In the genomic region with DNA sequence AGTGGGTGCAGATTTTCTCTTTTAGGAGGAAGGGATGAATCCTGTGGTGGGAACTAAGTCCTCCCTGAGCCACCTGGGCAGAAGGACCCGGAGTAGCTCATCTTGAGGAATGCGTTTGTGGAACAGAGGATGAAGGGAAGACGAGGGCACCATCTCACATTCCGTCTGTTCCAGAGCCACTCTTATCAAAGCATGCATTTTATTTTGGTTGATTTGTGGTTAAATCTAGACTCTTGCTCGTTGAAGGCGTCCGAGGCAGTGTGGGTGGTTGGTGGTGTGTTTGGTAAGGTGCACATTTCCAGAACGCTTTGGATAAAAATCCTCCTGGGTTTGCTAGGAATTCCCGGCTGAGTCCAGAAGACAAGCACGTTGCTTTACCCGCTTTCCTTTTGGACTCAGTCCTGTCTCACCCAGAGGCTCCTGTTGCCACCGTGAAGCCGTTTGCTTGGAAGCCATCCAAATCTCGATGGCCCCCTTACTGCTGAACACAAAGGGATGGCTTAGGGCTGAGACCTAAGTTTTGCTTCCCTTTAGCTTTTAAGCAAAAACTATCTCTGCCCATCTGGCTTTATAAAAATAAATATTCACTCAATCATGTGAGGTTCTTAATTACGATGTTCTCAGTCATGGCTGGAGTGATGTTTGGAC, we compare ENCODE assay signal across 11 mouse cellular contexts. TPM values are rescaled to one million over a fixed set of nuclear protein-coding genes. Genes with fewer than 3 reads are reported as not detected.
DNase-seq lines count a peak whose midpoint lies in the region; ATAC-seq and TF ChIP-seq lines count a peak whose summit lies in the region.
"Had no signal": no experiment of that assay in that cellular context is flagged by ENCODE, and none has a peak within 500 bp of the region (broad histone marks: within the 10 kb centered on the region; RNA-seq: fewer than 3 reads in every experiment).

No protein-coding gene starts in this region.

- no peaks in the 10 kb centered on the region; the same call in 1 of the 2 replicates for H3K9me3 ChIP-seq in heart, embryonic 16.5 days (replicated peaks; ENCODE audit: control insufficient read depth, low read length)
- H3K9me3 ChIP-seq in stomach, embryonic 14.5 days (ENCODE audit: control insufficient read depth, low read depth, low read length), result peaks cover 8% of the 10 kb centered on the region; the same call in 1 of the 2 replicates
- no peaks in the 10 kb centered on the region for H3K9me3 ChIP-seq in stomach, postnatal 0 days (ENCODE audit: control insufficient read depth, low read length)
- 0 out of 2 replicates have a peak, but pooled peaks cover 2% of the 10 kb centered on the region for H3K9me3 ChIP-seq in limb, embryonic 10.5 days (replicated peaks)

- H3K4me3 ChIP-seq in heart, embryonic 16.5 days (ENCODE audit: low read length), result peak overlapping the region; percentile 79
- no peak overlapping the region for H3K4me3 ChIP-seq in stomach, embryonic 14.5 days (ENCODE audit: low read depth, low read length)
- no peak overlapping the region for H3K4me3 ChIP-seq in stomach, postnatal 0 days (ENCODE audit: low read depth, low read length)
- peak overlapping the region; percentile 98 for H3K4me3 ChIP-seq in limb, embryonic 10.5 days

- H3K27ac ChIP-seq in heart, embryonic 16.5 days (ENCODE audit: low read length), result peak overlapping the region; percentile 41
- H3K27ac ChIP-seq in stomach, embryonic 14.5 days (ENCODE audit: low read length), result no peak overlapping the region
- H3K27ac ChIP-seq in stomach, postnatal 0 days (replicated peaks), result no peak overlapping the region
- H3K27ac ChIP-seq in limb, embryonic 10.5 days, result 0 out of 2 replicates have a peak overlapping the region, but pooled peaks have one; percentile 9

- 23% methylated on average over 15 of the region's 15 CpGs for WGBS in heart, embryonic 16.5 days
- 51% methylated on average over 15 of the region's 15 CpGs for WGBS in stomach, embryonic 14.5 days
- 53% methylated on average over 15 of the region's 15 CpGs for WGBS in stomach, postnatal 0 days
- WGBS in limb, embryonic 10.5 days, result 85% methylated on average over 15 of the region's 15 CpGs

- no peak for ATAC-seq in heart, embryonic 16.5 days (replicated peaks; ENCODE audit: extremely low read depth, insufficient read depth, low FRiP score)
- ATAC-seq in stomach, embryonic 14.5 days (ENCODE audit: insufficient number of reproducible peaks, insufficient read depth, low FRiP score, low read depth), result no peak
- ATAC-seq in stomach, postnatal 0 days (ENCODE audit: low FRiP score, low TSS enrichment), result no peak
- no peak for ATAC-seq in activated CD4-positive, CD25-positive, alpha-beta regulatory T cell, adult 4 months

- H3K9ac ChIP-seq in heart, embryonic 16.5 days (ENCODE audit: low read length), result peak overlapping the region; percentile 56
- no peak overlapping the region for H3K9ac ChIP-seq in stomach, embryonic 14.5 days (replicated peaks; ENCODE audit: low read depth, low read length)
- no peak overlapping the region for H3K9ac ChIP-seq in stomach, postnatal 0 days (ENCODE audit: low read length)

- H3K4me2 ChIP-seq in heart, embryonic 16.5 days (ENCODE audit: low read depth, low read length), result peak overlapping the region; percentile 65
- H3K4me2 ChIP-seq in stomach, embryonic 14.5 days (replicated peaks; ENCODE audit: low read depth, low read length), result peak overlapping the region; percentile 5; the same call in 1 of the 2 replicates
- no peak overlapping the region for H3K4me2 ChIP-seq in stomach, postnatal 0 days (replicated peaks; ENCODE audit: low read depth)

- no peak for DNase-seq in heart, adult 9 months (ENCODE audit: low spot score in 2 of 2)
- no peak for DNase-seq in stomach, postnatal 0 days (ENCODE audit: low spot score)
- no peak for DNase-seq in limb, embryonic 10.5 days (ENCODE audit: low spot score)
- no peak for DNase-seq in yolk sac, embryonic 10.5 days (ENCODE audit: low spot score)
- DNase-seq in layer of hippocampus, postnatal 14 days (ENCODE audit: low spot score in 2 of 2), result no peak
- DNase-seq: adrenal gland, postnatal 14 days; kidney, adult 9 months; lung, adult 2 months had no signal

- H3K4me1 ChIP-seq in heart, embryonic 16.5 days (ENCODE audit: control insufficient read depth, insufficient read depth, low read length), result peaks cover 45% of the 10 kb centered on the region
- H3K4me1 ChIP-seq in stomach, embryonic 14.5 days (ENCODE audit: control insufficient read depth, insufficient read depth, low read length), result peaks cover 24% of the 10 kb centered on the region
- H3K4me1 ChIP-seq in stomach, postnatal 0 days (replicated peaks; ENCODE audit: control insufficient read depth, insufficient read depth), result 0 out of 2 replicates have a peak, but pooled peaks cover 3% of the 10 kb centered on the region
- peaks cover 39% of the 10 kb centered on the region for H3K4me1 ChIP-seq in limb, embryonic 10.5 days

- no peak for TF ChIP-seq EP300 in stomach, postnatal 0 days (optimal IDR thresholded peaks at IDR 0.05)

- no peak for TF ChIP-seq CTCF in stomach, postnatal 0 days (IDR thresholded peaks at IDR 0.05; ENCODE audit: low read depth)

- H3K27me3 ChIP-seq in heart, embryonic 16.5 days (ENCODE audit: control insufficient read depth, insufficient read depth, low read length), result no peaks in the 10 kb centered on the region
- H3K27me3 ChIP-seq in stomach, embryonic 14.5 days (ENCODE audit: control insufficient read depth, insufficient read depth, low read length), result no peaks in the 10 kb centered on the region
- no peaks in the 10 kb centered on the region; the same call in 1 of the 2 replicates for H3K27me3 ChIP-seq in stomach, postnatal 0 days (ENCODE audit: control insufficient read depth, insufficient read depth, low read length)
- H3K27me3 ChIP-seq in limb, embryonic 10.5 days (ENCODE audit: low read depth, poor library complexity, severe bottlenecking), result no peaks in the 10 kb centered on the region; the same call in 1 of the 2 replicates

- H3K36me3 ChIP-seq in heart, embryonic 16.5 days (ENCODE audit: control insufficient read depth, insufficient read depth), result peaks cover 6% of the 10 kb centered on the region; the same call in 1 of the 2 replicates
- H3K36me3 ChIP-seq in stomach, embryonic 14.5 days (ENCODE audit: control insufficient read depth, insufficient read depth, low read length), result peaks cover 11% of the 10 kb centered on the region; the same call in 1 of the 2 replicates
- no peaks in the 10 kb centered on the region for H3K36me3 ChIP-seq in stomach, postnatal 0 days (ENCODE audit: control insufficient read depth, insufficient read depth, low read length)
- peaks cover 58% of the 10 kb centered on the region for H3K36me3 ChIP-seq in limb, embryonic 10.5 days

RNA-seq across cellular contexts. Expression of gene Hunk, which starts 3.4 kb away (rescaled TPM):
- 7.2 and 8.3 TPM in 2 replicates for polyA plus RNA-seq in heart, embryonic 16.5 days (2015; fragmentation: Nextera tagmentation; extraction: Ambion mirVana)
- 10.7 and 11.7 TPM in 2 replicates for polyA plus RNA-seq in stomach, embryonic 14.5 days (2014; fragmentation: Nextera tagmentation; extraction: Ambion mirVana)
- polyA plus RNA-seq in stomach, postnatal 0 days (2015; fragmentation: Nextera tagmentation; extraction: Ambion mirVana), result 1.8 and 1.9 TPM in 2 replicates
- 17.5 and 23.0 TPM in 2 replicates for polyA plus RNA-seq in limb, embryonic 10.5 days (2016; fragmentation: Nextera tagmentation; extraction: Ambion mirVana)
- under 1 TPM in 1 of 2 experiments, not detected in 1; 0.13 TPM for polyA plus RNA-seq in activated CD4-positive, CD25-positive, alpha-beta regulatory T cell, adult 4 months (2017; shearing (Covaris generic))
- total RNA-seq in layer of hippocampus, postnatal 14 days (2021), result 10 to 100 TPM; 26.6 to 27.2 TPM

Comparison
In these comparisons a context has a peak if more than half of its experiments do, and no peak if none do; other contexts are left out.
1. H3K27ac ChIP-seq: peak in heart, embryonic 16.5 days (single experiment) and limb, embryonic 10.5 days (single experiment); none in stomach, embryonic 14.5 days (single experiment) and stomach, postnatal 0 days (single experiment).
2. H3K4me3 ChIP-seq: peak in heart, embryonic 16.5 days (single experiment) and limb, embryonic 10.5 days (single experiment); none in stomach, embryonic 14.5 days (single experiment) and stomach, postnatal 0 days (single experiment).